8 mouse cellular contexts compared by ENCODE assay signal in genomic region chr17:73174083-73174562, GRCm38 (mm10).
DNase-seq lines count a peak whose midpoint lies in the region; ATAC-seq lines count a peak whose summit lies in the region.

No protein-coding gene starts in this region.

- H3K9me3 ChIP-seq in midbrain, embryonic 13.5 days, result no peaks in the 10 kb centered on the region
- H3K9me3 ChIP-seq in midbrain, embryonic 11.5 days (ENCODE audit: control insufficient read depth, low read length), result no peaks in the 10 kb centered on the region
- no peaks in the 10 kb centered on the region for H3K9me3 ChIP-seq in forebrain, embryonic 15.5 days
- H3K9me3 ChIP-seq in hindbrain, embryonic 15.5 days, result no peaks in the 10 kb centered on the region
- H3K9me3 ChIP-seq in limb, embryonic 15.5 days, result no peaks in the 10 kb centered on the region
- no peaks in the 10 kb centered on the region for H3K9me3 ChIP-seq in neural tube, embryonic 15.5 days (replicated peaks)

- no peak for DNase-seq in midbrain, embryonic 11.5 days (ENCODE audit: low spot score, missing footprints)
- DNase-seq in adrenal gland, adult 18-20 months (ENCODE audit: low spot score in 2 of 2), result peak; percentile 54 to 68
- peak; percentile 79 for DNase-seq in thymus, postnatal 14 days

- no peak overlapping the region for H3K27ac ChIP-seq in midbrain, embryonic 13.5 days
- H3K27ac ChIP-seq in midbrain, embryonic 11.5 days (ENCODE audit: low read depth, low read length), result no peak overlapping the region
- H3K27ac ChIP-seq in forebrain, embryonic 15.5 days (replicated peaks), result no peak overlapping the region
- H3K27ac ChIP-seq in hindbrain, embryonic 15.5 days (replicated peaks), result no peak overlapping the region
- peak overlapping the region; percentile 8; the same call in 1 of the 2 replicates for H3K27ac ChIP-seq in limb, embryonic 15.5 days
- peak overlapping the region; percentile 34; the same call in 1 of the 2 replicates for H3K27ac ChIP-seq in neural tube, embryonic 15.5 days (replicated peaks)

- no peaks in the 10 kb centered on the region for H3K27me3 ChIP-seq in midbrain, embryonic 13.5 days
- H3K27me3 ChIP-seq in midbrain, embryonic 11.5 days (ENCODE audit: control insufficient read depth, insufficient read depth, low read length), result no peaks in the 10 kb centered on the region
- H3K27me3 ChIP-seq in forebrain, embryonic 15.5 days, result no peaks in the 10 kb centered on the region
- H3K27me3 ChIP-seq in hindbrain, embryonic 15.5 days, result no peaks in the 10 kb centered on the region
- no peaks in the 10 kb centered on the region for H3K27me3 ChIP-seq in limb, embryonic 15.5 days
- no peaks in the 10 kb centered on the region for H3K27me3 ChIP-seq in neural tube, embryonic 15.5 days (replicated peaks)

- H3K9ac ChIP-seq in midbrain, embryonic 13.5 days (replicated peaks), result no peak overlapping the region
- H3K9ac ChIP-seq in midbrain, embryonic 11.5 days (ENCODE audit: low read length), result no peak overlapping the region
- no peak overlapping the region for H3K9ac ChIP-seq in forebrain, embryonic 15.5 days (replicated peaks)
- H3K9ac ChIP-seq in hindbrain, embryonic 15.5 days, result no peak overlapping the region
- no peak overlapping the region for H3K9ac ChIP-seq in limb, embryonic 15.5 days
- H3K9ac ChIP-seq in neural tube, embryonic 15.5 days (replicated peaks), result no peak overlapping the region

- H3K4me2 ChIP-seq in midbrain, embryonic 13.5 days (replicated peaks), result no peak overlapping the region
- H3K4me2 ChIP-seq in midbrain, embryonic 11.5 days, result no peak overlapping the region
- H3K4me2 ChIP-seq in forebrain, embryonic 15.5 days (replicated peaks), result no peak overlapping the region
- H3K4me2 ChIP-seq in hindbrain, embryonic 15.5 days, result no peak overlapping the region
- no peak overlapping the region for H3K4me2 ChIP-seq in limb, embryonic 15.5 days
- no peak overlapping the region for H3K4me2 ChIP-seq in neural tube, embryonic 15.5 days

- H3K4me3 ChIP-seq in midbrain, embryonic 13.5 days (replicated peaks), result no peak overlapping the region
- H3K4me3 ChIP-seq in midbrain, embryonic 11.5 days (ENCODE audit: low read depth, low read length), result no peak overlapping the region
- no peak overlapping the region for H3K4me3 ChIP-seq in forebrain, embryonic 15.5 days
- H3K4me3 ChIP-seq in hindbrain, embryonic 15.5 days, result no peak overlapping the region
- H3K4me3 ChIP-seq in limb, embryonic 15.5 days, result no peak overlapping the region
- no peak overlapping the region for H3K4me3 ChIP-seq in neural tube, embryonic 15.5 days (replicated peaks)

- ATAC-seq in midbrain, embryonic 13.5 days, result 0 out of 2 replicates have a peak, but pooled peaks have one; percentile 27
- ATAC-seq in midbrain, embryonic 11.5 days (ENCODE audit: low FRiP score), result no peak
- 0 out of 2 replicates have a peak, but pooled peaks have one; percentile 29 for ATAC-seq in forebrain, embryonic 15.5 days (replicated peaks)
- ATAC-seq in hindbrain, embryonic 15.5 days (ENCODE audit: low FRiP score, low read depth), result peak; percentile 56; the same call in 1 of the 2 replicates
- peak; percentile 74; the same call in 1 of the 2 replicates for ATAC-seq in limb, embryonic 15.5 days (ENCODE audit: insufficient number of reproducible peaks, low FRiP score, low TSS enrichment, low read depth)
- ATAC-seq in neural tube, embryonic 15.5 days (ENCODE audit: low FRiP score), result peak; percentile 74; the same call in 1 of the 2 replicates

- H3K4me1 ChIP-seq in midbrain, embryonic 13.5 days (replicated peaks), result no peaks in the 10 kb centered on the region
- no peaks in the 10 kb centered on the region for H3K4me1 ChIP-seq in midbrain, embryonic 11.5 days (ENCODE audit: control insufficient read depth, insufficient read depth, low read length)
- H3K4me1 ChIP-seq in forebrain, embryonic 15.5 days, result no peaks in the 10 kb centered on the region
- H3K4me1 ChIP-seq in hindbrain, embryonic 15.5 days (replicated peaks), result 0 out of 2 replicates have a peak, but pooled peaks cover 5% of the 10 kb centered on the region
- H3K4me1 ChIP-seq in limb, embryonic 15.5 days, result peaks cover 13% of the 10 kb centered on the region; the same call in 1 of the 2 replicates
- peaks cover 6% of the 10 kb centered on the region; the same call in 1 of the 2 replicates for H3K4me1 ChIP-seq in neural tube, embryonic 15.5 days

- 69% methylated on average over 5 of the region's 5 CpGs for WGBS in midbrain, embryonic 13.5 days
- 79% methylated on average over 5 of the region's 5 CpGs for WGBS in midbrain, embryonic 11.5 days
- WGBS in forebrain, embryonic 15.5 days, result 48% methylated on average over 5 of the region's 5 CpGs
- 52% methylated on average over 5 of the region's 5 CpGs for WGBS in hindbrain, embryonic 15.5 days
- 28% methylated on average over 5 of the region's 5 CpGs for WGBS in limb, embryonic 15.5 days
- 34% methylated on average over 5 of the region's 5 CpGs for WGBS in neural tube, embryonic 15.5 days

- 0 out of 2 replicates have a peak, but pooled peaks cover 5% of the 10 kb centered on the region for H3K36me3 ChIP-seq in midbrain, embryonic 13.5 days
- H3K36me3 ChIP-seq in midbrain, embryonic 11.5 days (ENCODE audit: control insufficient read depth, insufficient read depth, low read length), result no peaks in the 10 kb centered on the region
- no peaks in the 10 kb centered on the region for H3K36me3 ChIP-seq in forebrain, embryonic 15.5 days
- H3K36me3 ChIP-seq in hindbrain, embryonic 15.5 days, result 0 out of 2 replicates have a peak, but pooled peaks cover 3% of the 10 kb centered on the region
- H3K36me3 ChIP-seq in limb, embryonic 15.5 days, result 0 out of 2 replicates have a peak, but pooled peaks cover 2% of the 10 kb centered on the region
- H3K36me3 ChIP-seq in neural tube, embryonic 15.5 days, result peaks cover 2% of the 10 kb centered on the region; the same call in 1 of the 2 replicates

Comparison
In these comparisons a context has a peak if more than half of its experiments do, and no peak if none do; other contexts are left out.
1. H3K27ac ChIP-seq: peak in limb, embryonic 15.5 days (single experiment) and neural tube, embryonic 15.5 days (single experiment); none in midbrain, embryonic 13.5 days (single experiment), midbrain, embryonic 11.5 days (single experiment), forebrain, embryonic 15.5 days (single experiment) and hindbrain, embryonic 15.5 days (single experiment).